ENCODE assay signal across 13 mouse cellular contexts in genomic region chr9:100962903-100963427, GRCm38 (mm10).
DNase-seq lines count a peak whose midpoint lies in the region; ATAC-seq and TF ChIP-seq lines count a peak whose summit lies in the region.
"Had no signal": no experiment of that assay in that cellular context is flagged by ENCODE, and none has a peak within 500 bp of the region (broad histone marks: within the 10 kb centered on the region; RNA-seq: fewer than 3 reads in every experiment).

No protein-coding gene starts in this region.

- no peak overlapping the region for H3K9ac ChIP-seq in midbrain, embryonic 11.5 days (ENCODE audit: low read length)
- H3K9ac ChIP-seq in midbrain, postnatal 0 days (replicated peaks; ENCODE audit: low read length, poor library complexity, severe bottlenecking), result no peak overlapping the region
- H3K9ac ChIP-seq in forebrain, embryonic 16.5 days (replicated peaks; ENCODE audit: low read depth, low read length), result no peak overlapping the region
- H3K9ac ChIP-seq in midbrain, embryonic 13.5 days (replicated peaks), result no peak overlapping the region

- H3K27ac ChIP-seq in midbrain, embryonic 11.5 days (ENCODE audit: low read depth, low read length), result peak overlapping the region; percentile 14; the same call in 1 of the 2 replicates
- no peak overlapping the region for H3K27ac ChIP-seq in midbrain, postnatal 0 days (ENCODE audit: low read depth, low read length)
- H3K27ac ChIP-seq in forebrain, embryonic 16.5 days (ENCODE audit: low read length), result no peak overlapping the region
- H3K27ac ChIP-seq in midbrain, embryonic 13.5 days, result peak overlapping the region; percentile 37; the same call in 1 of the 2 replicates
- no peak overlapping the region for H3K27ac ChIP-seq in layer of hippocampus, adult 2 months
- H3K27ac ChIP-seq: kidney, postnatal 0 days had no signal

- DNase-seq in midbrain, embryonic 11.5 days (ENCODE audit: low spot score, missing footprints), result peak; percentile 86
- DNase-seq in midbrain, postnatal 0 days (ENCODE audit: low spot score), result no peak
- DNase-seq in R1 (ENCODE audit: low read depth, low spot score), result peak; percentile 40
- no peak for DNase-seq in right cerebral cortex, postnatal 4 days
- no peak for DNase-seq in left cerebral cortex, adult 11 months (ENCODE audit: low spot score)
- no peak for DNase-seq in layer of hippocampus, adult 2 months (ENCODE audit: low spot score in 2 of 2)
- DNase-seq: adrenal gland, postnatal 14 days; cerebellum, adult 18-20 months; lung, postnatal 14 days had no signal

- TF ChIP-seq CTCF in midbrain, postnatal 0 days (IDR thresholded peaks at IDR 0.05), result no peak
- TF ChIP-seq CTCF in layer of hippocampus, adult 2 months (conservative IDR thresholded peaks at IDR 0.05), result no peak

- H3K4me2 ChIP-seq in midbrain, embryonic 11.5 days, result no peak overlapping the region
- no peak overlapping the region for H3K4me2 ChIP-seq in midbrain, postnatal 0 days (ENCODE audit: low read depth, low read length, poor library complexity, severe bottlenecking)
- no peak overlapping the region for H3K4me2 ChIP-seq in forebrain, embryonic 16.5 days (ENCODE audit: low read length)
- no peak overlapping the region for H3K4me2 ChIP-seq in midbrain, embryonic 13.5 days (replicated peaks)

- no peaks in the 10 kb centered on the region for H3K9me3 ChIP-seq in midbrain, embryonic 11.5 days (ENCODE audit: control insufficient read depth, low read length)
- no peaks in the 10 kb centered on the region for H3K9me3 ChIP-seq in midbrain, postnatal 0 days (ENCODE audit: low read length)
- H3K9me3 ChIP-seq in forebrain, embryonic 16.5 days (ENCODE audit: control insufficient read depth, low read length), result no peaks in the 10 kb centered on the region
- H3K9me3 ChIP-seq in midbrain, embryonic 13.5 days, result no peaks in the 10 kb centered on the region

- peak; percentile 74 for ATAC-seq in midbrain, embryonic 11.5 days (ENCODE audit: low FRiP score)
- ATAC-seq in midbrain, postnatal 0 days (ENCODE audit: low FRiP score), result no peak
- peak; percentile 78 for ATAC-seq in forebrain, embryonic 16.5 days
- peak; percentile 78 for ATAC-seq in midbrain, embryonic 13.5 days
- ATAC-seq: inflammation-experienced regulatory T-cells, adult 6 months had no signal

- peaks cover 12% of the 10 kb centered on the region for H3K4me1 ChIP-seq in midbrain, embryonic 11.5 days (ENCODE audit: control insufficient read depth, insufficient read depth, low read length)
- no peaks in the 10 kb centered on the region for H3K4me1 ChIP-seq in midbrain, postnatal 0 days (ENCODE audit: insufficient read depth, low read length)
- peaks cover 7% of the 10 kb centered on the region for H3K4me1 ChIP-seq in forebrain, embryonic 16.5 days (replicated peaks; ENCODE audit: control insufficient read depth, insufficient read depth, low read length)
- peaks cover 16% of the 10 kb centered on the region for H3K4me1 ChIP-seq in midbrain, embryonic 13.5 days (replicated peaks)

- WGBS in midbrain, embryonic 11.5 days, result 58% methylated on average over 5 of the region's 5 CpGs
- 47% methylated on average over 5 of the region's 5 CpGs for WGBS in midbrain, postnatal 0 days
- WGBS in forebrain, embryonic 16.5 days, result 44% methylated on average over 5 of the region's 5 CpGs
- WGBS in midbrain, embryonic 13.5 days, result 45% methylated on average over 5 of the region's 5 CpGs

- H3K4me3 ChIP-seq in midbrain, embryonic 11.5 days (ENCODE audit: low read depth, low read length), result no peak overlapping the region
- no peak overlapping the region for H3K4me3 ChIP-seq in midbrain, postnatal 0 days (ENCODE audit: low read depth, low read length)
- H3K4me3 ChIP-seq in forebrain, embryonic 16.5 days (replicated peaks; ENCODE audit: low read length), result no peak overlapping the region
- H3K4me3 ChIP-seq in midbrain, embryonic 13.5 days (replicated peaks), result no peak overlapping the region
- H3K4me3 ChIP-seq in layer of hippocampus, adult 2 months, result no peak overlapping the region

- H3K36me3 ChIP-seq in midbrain, embryonic 11.5 days (ENCODE audit: control insufficient read depth, insufficient read depth, low read length), result peaks cover 2% of the 10 kb centered on the region; the same call in 1 of the 2 replicates
- H3K36me3 ChIP-seq in midbrain, postnatal 0 days (ENCODE audit: insufficient read depth, low read length), result no peaks in the 10 kb centered on the region
- H3K36me3 ChIP-seq in forebrain, embryonic 16.5 days (ENCODE audit: control insufficient read depth, insufficient read depth), result no peaks in the 10 kb centered on the region; the same call in 1 of the 2 replicates
- peaks cover 10% of the 10 kb centered on the region for H3K36me3 ChIP-seq in midbrain, embryonic 13.5 days

- H3K27me3 ChIP-seq in midbrain, embryonic 11.5 days (ENCODE audit: control insufficient read depth, insufficient read depth, low read length), result no peaks in the 10 kb centered on the region; the same call in 1 of the 2 replicates
- H3K27me3 ChIP-seq in midbrain, postnatal 0 days (ENCODE audit: insufficient read depth, low read length), result no peaks in the 10 kb centered on the region
- H3K27me3 ChIP-seq in forebrain, embryonic 16.5 days (replicated peaks; ENCODE audit: control insufficient read depth, insufficient read depth, low read length), result no peaks in the 10 kb centered on the region
- H3K27me3 ChIP-seq in midbrain, embryonic 13.5 days, result no peaks in the 10 kb centered on the region

Comparison
In these comparisons a context has a peak if more than half of its experiments do, and no peak if none do; other contexts are left out.
1. DNase-seq: peak in midbrain, embryonic 11.5 days (single experiment) and R1 (single experiment); none in midbrain, postnatal 0 days (single experiment), right cerebral cortex, postnatal 4 days (single experiment), left cerebral cortex, adult 11 months (single experiment) and layer of hippocampus, adult 2 months (0 of 2).
2. H3K27ac ChIP-seq: peak in midbrain, embryonic 11.5 days (single experiment) and midbrain, embryonic 13.5 days (single experiment); none in midbrain, postnatal 0 days (single experiment), forebrain, embryonic 16.5 days (single experiment) and layer of hippocampus, adult 2 months (single experiment).